Mouse (Mus musculus) midbrain, embryonic 15.5 days (tissue): Measurements from ENCODE around the gene Fbxw7. TPM values are rescaled to one million over a fixed set of nuclear protein-coding genes. Genes with fewer than 3 reads are reported as not detected.

ENCODE experiments used
- ATAC-seq: fragments of 200-750 bp; cut with Nextera tagmentation; replicated peaks from 2 replicates; pipeline ENCODE4 v1.8.0; 2017; ENCODE audit warnings: moderate TSS enrichment
- H3K27ac ChIP-seq: fragments of 300-500 bp; sonication (generic); 2 replicates; pipeline ENCODE4 v1.5.1; 2015; ENCODE audit warnings: mild to moderate bottlenecking, inconsistent platforms
- H3K27me3 ChIP-seq: fragments of 300-500 bp; sonication (generic); replicated peaks from 2 replicates; pipeline ENCODE4 v1.6.1; 2015; ENCODE audit warnings: inconsistent platforms
- H3K36me3 ChIP-seq: fragments of 300-500 bp; sonication (generic); replicated peaks from 2 replicates; pipeline ENCODE4 v1.6.1; 2015; ENCODE audit warnings: inconsistent platforms
- H3K4me1 ChIP-seq: fragments of 300-500 bp; sonication (generic); 2 replicates; pipeline ENCODE4 v1.6.1; 2015; ENCODE audit warnings: inconsistent platforms
- H3K4me2 ChIP-seq: fragments of 300-500 bp; sonication (generic); 2 replicates; pipeline ENCODE4 v1.6.1; 2015; ENCODE audit warnings: inconsistent platforms, mild to moderate bottlenecking, moderate library complexity
- H3K4me3 ChIP-seq: fragments of 300-500 bp; sonication (generic); 2 replicates; pipeline ENCODE4 v1.5.1; 2015; ENCODE audit warnings: mild to moderate bottlenecking, inconsistent platforms
- H3K9ac ChIP-seq: fragments of 300-500 bp; sonication (generic); 2 replicates; pipeline ENCODE4 v1.6.1; 2015; ENCODE audit warnings: mild to moderate bottlenecking, inconsistent platforms
- H3K9me3 ChIP-seq: fragments of 300-500 bp; sonication (generic); 2 replicates; pipeline ENCODE4 v1.6.1; 2016; ENCODE audit warnings: inconsistent platforms
- WGBS: fragments of 180-500 bp; shearing (Covaris S2); methylation state at CpG from one replicate; pipeline ENCODE4 v1.1.7; 2015; ENCODE audit warnings: mixed read lengths; 5-methylcytosine and 5-hydroxymethylcytosine counted together
- polyA plus RNA-seq: library from polyadenylated mRNA; unstranded; fragments of >200 nt; fragmentation: Nextera tagmentation; extraction: Ambion mirVana; gene quantifications from 2 replicates; pipeline ENCODE4 v1.2.1, GENCODE M21; 2015

Fbxw7 gene
- polyA plus RNA-seq, 1 experiment from 2014 or later, result 28.1 TPM

- no peak overlapping the region for H3K4me3 ChIP-seq
- H3K9me3 ChIP-seq, result no peaks in the 10 kb centered on the region
- 82% methylated on average over 9 of the region's 9 CpGs for WGBS
- H3K4me2 ChIP-seq, result no peak overlapping the region
- H3K4me1 ChIP-seq, result no peaks in the 10 kb centered on the region
- no peak overlapping the region for H3K27ac ChIP-seq
- H3K27me3 ChIP-seq, result no peaks in the 10 kb centered on the region
- H3K9ac ChIP-seq, result no peak overlapping the region
- no peak for ATAC-seq
- no peaks in the 10 kb centered on the region for H3K36me3 ChIP-seq
Observed at GRCm38 (mm10) chr3:84917903-84918679, 103.0 kb downstream of the Fbxw7 start.

GRCm38 (mm10) chr3:84921704-84922420 lies 106.8 kb downstream of the Fbxw7 start:
- no peak; the same call in 1 of the 2 replicates for ATAC-seq
- WGBS, result 76% methylated on average over 6 of the region's 6 CpGs
- H3K9ac ChIP-seq, result no peak overlapping the region

GRCm38 (mm10) chr3:84923256-84923655 lies 108.2 kb downstream of the Fbxw7 start:
- no peak overlapping the region for H3K4me2 ChIP-seq
- H3K27me3 ChIP-seq, result no peaks in the 10 kb centered on the region
- no peak overlapping the region for H3K9ac ChIP-seq
- H3K4me3 ChIP-seq, result no peak overlapping the region
- no peak for ATAC-seq
- no peaks in the 10 kb centered on the region for H3K4me1 ChIP-seq
- H3K36me3 ChIP-seq, result no peaks in the 10 kb centered on the region
- H3K27ac ChIP-seq, result no peak overlapping the region
- H3K9me3 ChIP-seq, result no peaks in the 10 kb centered on the region
- 90% methylated on average over 1 of the region's 1 CpGs for WGBS

More at GRCm38 (mm10) chr3:84921704-84922420, 106.8 kb downstream of the Fbxw7 start:
- no peak overlapping the region for H3K4me3 ChIP-seq
- no peak overlapping the region for H3K4me2 ChIP-seq
- no peaks in the 10 kb centered on the region for H3K4me1 ChIP-seq
- no peak overlapping the region for H3K27ac ChIP-seq
- no peaks in the 10 kb centered on the region for H3K9me3 ChIP-seq
- H3K27me3 ChIP-seq, result no peaks in the 10 kb centered on the region
- H3K36me3 ChIP-seq, result no peaks in the 10 kb centered on the region

- Histone ChIP-seq H3K9ac (no peak overlapping the region), H3K4me1 (no peaks in the 10 kb centered on the region), H3K27me3 (no peaks in the 10 kb centered on the region), H3K36me3 (no peaks in the 10 kb centered on the region), H3K9me3 (no peaks in the 10 kb centered on the region), H3K4me2 (no peak overlapping the region), H3K4me3 (no peak overlapping the region), H3K27ac (no peak overlapping the region)
- WGBS, result 86% methylated on average over 1 of the region's 1 CpGs
- no peak for ATAC-seq
Observed at GRCm38 (mm10) chr3:84923670-84924069, 108.6 kb downstream of the Fbxw7 start.

- Histone ChIP-seq H3K9ac (no peak overlapping the region), H3K27me3 (no peaks in the 10 kb centered on the region), H3K4me3 (no peak overlapping the region), H3K9me3 (no peaks in the 10 kb centered on the region), H3K27ac (no peak overlapping the region), H3K4me2 (no peak overlapping the region), H3K36me3 (no peaks in the 10 kb centered on the region), H3K4me1 (no peaks in the 10 kb centered on the region)
- 84% methylated on average over 4 of the region's 4 CpGs for WGBS
- no peak for ATAC-seq
Observed at GRCm38 (mm10) chr3:84925229-84925628, 110.2 kb downstream of the Fbxw7 start.

GRCm38 (mm10) chr3:84926140-84926539 lies 111.1 kb downstream of the Fbxw7 start:
- no peaks in the 10 kb centered on the region for H3K27me3 ChIP-seq
- H3K9ac ChIP-seq, result no peak overlapping the region
- H3K9me3 ChIP-seq, result no peaks in the 10 kb centered on the region
- H3K4me1 ChIP-seq, result no peaks in the 10 kb centered on the region
- H3K4me2 ChIP-seq, result no peak overlapping the region
- no peaks in the 10 kb centered on the region for H3K36me3 ChIP-seq
- 92% methylated on average over 5 of the region's 5 CpGs for WGBS
- H3K27ac ChIP-seq, result no peak overlapping the region
- H3K4me3 ChIP-seq, result no peak overlapping the region
- no peak for ATAC-seq

- ATAC-seq, result no peak
- 90% methylated on average over 8 of the region's 8 CpGs for WGBS
Observed at GRCm38 (mm10) chr3:84927168-84927794, 112.2 kb downstream of the Fbxw7 start.

GRCm38 (mm10) chr3:84927901-84928300 lies 112.8 kb downstream of the Fbxw7 start:
- H3K9ac ChIP-seq, result no peak overlapping the region
- no peaks in the 10 kb centered on the region for H3K27me3 ChIP-seq
- H3K4me3 ChIP-seq, result no peak overlapping the region
- WGBS, result 86% methylated on average over 2 of the region's 2 CpGs
- H3K4me1 ChIP-seq, result no peaks in the 10 kb centered on the region
- H3K27ac ChIP-seq, result no peak overlapping the region
- no peaks in the 10 kb centered on the region for H3K36me3 ChIP-seq
- no peak for ATAC-seq
- H3K4me2 ChIP-seq, result no peak overlapping the region
- H3K9me3 ChIP-seq, result no peaks in the 10 kb centered on the region

More at GRCm38 (mm10) chr3:84927168-84927794, 112.2 kb downstream of the Fbxw7 start:
- Histone ChIP-seq H3K4me2 (no peak overlapping the region), H3K27me3 (no peaks in the 10 kb centered on the region), H3K36me3 (no peaks in the 10 kb centered on the region), H3K9me3 (no peaks in the 10 kb centered on the region), H3K9ac (no peak overlapping the region), H3K27ac (no peak overlapping the region), H3K4me1 (no peaks in the 10 kb centered on the region), H3K4me3 (no peak overlapping the region)

- Histone ChIP-seq H3K9me3 (no peaks in the 10 kb centered on the region), H3K4me3 (no peak overlapping the region), H3K27ac (no peak overlapping the region), H3K27me3 (no peaks in the 10 kb centered on the region), H3K36me3 (no peaks in the 10 kb centered on the region), H3K9ac (no peak overlapping the region), H3K4me1 (no peaks in the 10 kb centered on the region), H3K4me2 (no peak overlapping the region)
- ATAC-seq, result no peak
- 88% methylated on average over 3 of the region's 3 CpGs for WGBS
Observed at GRCm38 (mm10) chr3:84929171-84929570, 114.1 kb downstream of the Fbxw7 start.

- no peak for ATAC-seq
- Histone ChIP-seq H3K4me2 (no peak overlapping the region), H3K36me3 (no peaks in the 10 kb centered on the region), H3K9ac (no peak overlapping the region), H3K4me1 (no peaks in the 10 kb centered on the region), H3K27ac (no peak overlapping the region), H3K4me3 (no peak overlapping the region), H3K9me3 (no peaks in the 10 kb centered on the region), H3K27me3 (no peaks in the 10 kb centered on the region)
- WGBS, result 92% methylated on average over 3 of the region's 3 CpGs
Observed at GRCm38 (mm10) chr3:84930683-84931082, 115.6 kb downstream of the Fbxw7 start.

GRCm38 (mm10) chr3:84935729-84936128 lies 120.7 kb downstream of the Fbxw7 start:
- 77% methylated on average over 1 of the region's 1 CpGs for WGBS
- ATAC-seq, result no peak

GRCm38 (mm10) chr3:84936252-84936651 lies 121.2 kb downstream of the Fbxw7 start:
- Histone ChIP-seq H3K9ac (no peak overlapping the region), H3K27ac (no peak overlapping the region), H3K4me3 (no peak overlapping the region), H3K4me2 (no peak overlapping the region), H3K9me3 (no peaks in the 10 kb centered on the region), H3K36me3 (no peaks in the 10 kb centered on the region), H3K4me1 (peaks cover 11% of the 10 kb centered on the region), H3K27me3 (no peaks in the 10 kb centered on the region)
- 55% methylated on average over 2 of the region's 2 CpGs for WGBS
- ATAC-seq, result no peak

More at GRCm38 (mm10) chr3:84935729-84936128, 120.7 kb downstream of the Fbxw7 start:
- Histone ChIP-seq H3K4me2 (no peak overlapping the region), H3K27ac (no peak overlapping the region), H3K4me3 (no peak overlapping the region), H3K36me3 (no peaks in the 10 kb centered on the region), H3K9me3 (no peaks in the 10 kb centered on the region), H3K4me1 (peaks cover 11% of the 10 kb centered on the region), H3K27me3 (no peaks in the 10 kb centered on the region), H3K9ac (no peak overlapping the region)
